Mouse (Mus musculus) embryonic facial prominence, embryonic 11.5 days (tissue): ENCODE results near the gene Edem1. TPM values are rescaled to one million over a fixed set of nuclear protein-coding genes. Genes with fewer than 3 reads are reported as not detected.

Experiments used
- ATAC-seq: fragments of 200-750 bp; cut with Nextera tagmentation; replicated peaks from 2 replicates; pipeline ENCODE4 v1.8.0; 2017; ENCODE audit warnings: low read depth; ENCODE audit not compliant: insufficient number of reproducible peaks, low FRiP score, low TSS enrichment
- DNase-seq: peaks from one replicate; pipeline ENCODE4 v3.0.0-alpha.2; 2015; ENCODE audit warnings: low spot score
- H3K27ac ChIP-seq: fragments of 300-500 bp; sonication (generic); replicated peaks from 2 replicates; pipeline ENCODE4 v1.5.1; 2014; ENCODE audit warnings: mild to moderate bottlenecking, low read depth, low read length, control low read depth
- H3K27me3 ChIP-seq: fragments of 300-500 bp; sonication (generic); 2 replicates; pipeline ENCODE4 v1.6.1; 2014; ENCODE audit warnings: mild to moderate bottlenecking, low read length, moderate library complexity, mixed read lengths; ENCODE audit not compliant: control insufficient read depth, insufficient read depth
- H3K36me3 ChIP-seq: fragments of 300-500 bp; sonication (generic); replicated peaks from 2 replicates; pipeline ENCODE4 v1.6.1; 2014; ENCODE audit warnings: low read depth, mild to moderate bottlenecking, low read length, moderate library complexity, mixed read lengths; ENCODE audit not compliant: control insufficient read depth, insufficient read depth
- H3K4me1 ChIP-seq: fragments of 300-500 bp; sonication (generic); 2 replicates; pipeline ENCODE4 v1.6.1; 2014; ENCODE audit warnings: low read length, mixed read lengths; ENCODE audit not compliant: control insufficient read depth, insufficient read depth
- H3K4me2 ChIP-seq: fragments of 300-500 bp; sonication (generic); 2 replicates; pipeline ENCODE4 v1.6.1; 2014; ENCODE audit warnings: low read depth, mild to moderate bottlenecking, control low read depth, low read length, moderate library complexity
- H3K4me3 ChIP-seq: fragments of 300-500 bp; sonication (generic); 2 replicates; pipeline ENCODE4 v1.5.1; 2014; ENCODE audit warnings: low read depth, low read length, control low read depth
- H3K9ac ChIP-seq: fragments of 300-500 bp; sonication (generic); replicated peaks from 2 replicates; pipeline ENCODE4 v1.6.1; 2014; ENCODE audit warnings: mild to moderate bottlenecking, control low read depth, low read length
- H3K9me3 ChIP-seq: fragments of 300-500 bp; sonication (generic); replicated peaks from 2 replicates; pipeline ENCODE4 v1.6.1; 2016; ENCODE audit warnings: mild to moderate bottlenecking, low read length, inconsistent platforms, mixed read lengths; ENCODE audit not compliant: control insufficient read depth
- WGBS: fragments of 180-500 bp; shearing (Covaris S2); extraction: QIAGEN DNeasy Blood & Tissue Kit; methylation state at CpG from one replicate; pipeline ENCODE4 v1.1.7; 2014; 5-methylcytosine and 5-hydroxymethylcytosine counted together
- polyA plus RNA-seq: library from polyadenylated mRNA; unstranded; fragments of >200 nt; fragmentation: Nextera tagmentation; extraction: Ambion mirVana; gene quantifications from 2 replicates; pipeline ENCODE4 v1.2.1, GENCODE M21; 2014

Edem1 gene
- polyA plus RNA-seq, 1 experiment from 2014 or later = 28.1 TPM

- ATAC-seq = no peak
- WGBS = 81% methylated on average over 4 of the region's 4 CpGs
These were observed 52.0 kb downstream of the Edem1 start for GRCm38 (mm10) chr6:108880368-108881013.

GRCm38 (mm10) chr6:108881074-108881473, 52.6 kb downstream of the Edem1 start:
- no peak overlapping the region for H3K4me2 ChIP-seq
- H3K9ac ChIP-seq = no peak overlapping the region
- no peaks in the 10 kb centered on the region for H3K9me3 ChIP-seq
- H3K27me3 ChIP-seq = no peaks in the 10 kb centered on the region
- no peak overlapping the region for H3K27ac ChIP-seq
- WGBS = 87% methylated on average over 4 of the region's 4 CpGs
- H3K4me1 ChIP-seq = no peaks in the 10 kb centered on the region
- ATAC-seq (no peak), DNase-seq (no peak)
- H3K4me3 ChIP-seq = no peak overlapping the region
- no peaks in the 10 kb centered on the region for H3K36me3 ChIP-seq

More at GRCm38 (mm10) chr6:108880368-108881013, 52.0 kb downstream of the Edem1 start:
- no peaks in the 10 kb centered on the region for H3K36me3 ChIP-seq
- H3K4me2 ChIP-seq = no peak overlapping the region
- no peaks in the 10 kb centered on the region for H3K4me1 ChIP-seq
- H3K9ac ChIP-seq = no peak overlapping the region
- H3K4me3 ChIP-seq = no peak overlapping the region
- no peak overlapping the region for H3K27ac ChIP-seq
- H3K27me3 ChIP-seq = no peaks in the 10 kb centered on the region
- no peaks in the 10 kb centered on the region for H3K9me3 ChIP-seq
- no peak for DNase-seq

GRCm38 (mm10) chr6:108883826-108884225, 55.4 kb downstream of the Edem1 start:
- Histone ChIP-seq H3K27ac (no peak overlapping the region), H3K27me3 (no peaks in the 10 kb centered on the region), H3K4me2 (no peak overlapping the region), H3K36me3 (no peaks in the 10 kb centered on the region), H3K9ac (no peak overlapping the region), H3K4me1 (no peaks in the 10 kb centered on the region), H3K4me3 (no peak overlapping the region), H3K9me3 (no peaks in the 10 kb centered on the region)
- DNase-seq (no peak), ATAC-seq (no peak)
- 90% methylated on average over 2 of the region's 2 CpGs for WGBS

GRCm38 (mm10) chr6:108884603-108885002, 56.2 kb downstream of the Edem1 start:
- Histone ChIP-seq H3K4me2 (no peak overlapping the region), H3K36me3 (no peaks in the 10 kb centered on the region), H3K27me3 (no peaks in the 10 kb centered on the region), H3K4me3 (no peak overlapping the region), H3K27ac (no peak overlapping the region), H3K4me1 (no peaks in the 10 kb centered on the region), H3K9me3 (no peaks in the 10 kb centered on the region), H3K9ac (no peak overlapping the region)
- WGBS = 59% methylated on average over 5 of the region's 5 CpGs
- DNase-seq (no peak), ATAC-seq (no peak)

GRCm38 (mm10) chr6:108886346-108886745, 57.9 kb downstream of the Edem1 start:
- no peaks in the 10 kb centered on the region for H3K4me1 ChIP-seq
- no peak overlapping the region for H3K4me2 ChIP-seq
- no peak overlapping the region for H3K4me3 ChIP-seq
- WGBS = 69% methylated on average over 4 of the region's 4 CpGs
- no peaks in the 10 kb centered on the region for H3K9me3 ChIP-seq
- no peak overlapping the region for H3K9ac ChIP-seq
- ATAC-seq = no peak
- no peaks in the 10 kb centered on the region for H3K27me3 ChIP-seq
- no peaks in the 10 kb centered on the region for H3K36me3 ChIP-seq
- no peak overlapping the region for H3K27ac ChIP-seq
- no peak for DNase-seq

GRCm38 (mm10) chr6:108892589-108892988, 64.1 kb downstream of the Edem1 start:
- H3K27me3 ChIP-seq = no peaks in the 10 kb centered on the region
- no peak overlapping the region for H3K4me2 ChIP-seq
- no peak overlapping the region for H3K4me3 ChIP-seq
- no peaks in the 10 kb centered on the region for H3K4me1 ChIP-seq
- no peaks in the 10 kb centered on the region for H3K9me3 ChIP-seq
- no peak overlapping the region for H3K9ac ChIP-seq
- H3K36me3 ChIP-seq = no peaks in the 10 kb centered on the region
- DNase-seq (no peak), ATAC-seq (no peak)
- H3K27ac ChIP-seq = no peak overlapping the region
- WGBS = 86% methylated on average over 5 of the region's 5 CpGs

GRCm38 (mm10) chr6:108895129-108895528, 66.7 kb downstream of the Edem1 start:
- DNase-seq (no peak), ATAC-seq (no peak)
- WGBS = 84% methylated on average over 2 of the region's 2 CpGs
- H3K36me3 ChIP-seq = no peaks in the 10 kb centered on the region
- H3K4me1 ChIP-seq = no peaks in the 10 kb centered on the region
- no peak overlapping the region for H3K4me2 ChIP-seq
- no peaks in the 10 kb centered on the region for H3K9me3 ChIP-seq
- H3K9ac ChIP-seq = no peak overlapping the region
- no peak overlapping the region for H3K27ac ChIP-seq
- no peak overlapping the region for H3K4me3 ChIP-seq
- H3K27me3 ChIP-seq = no peaks in the 10 kb centered on the region

GRCm38 (mm10) chr6:108895976-108896375, 67.5 kb downstream of the Edem1 start:
- Histone ChIP-seq H3K9ac (no peak overlapping the region), H3K4me2 (no peak overlapping the region), H3K4me3 (no peak overlapping the region), H3K27me3 (no peaks in the 10 kb centered on the region), H3K4me1 (no peaks in the 10 kb centered on the region), H3K9me3 (no peaks in the 10 kb centered on the region), H3K27ac (no peak overlapping the region), H3K36me3 (no peaks in the 10 kb centered on the region)
- no peak for ATAC-seq
- 90% methylated on average over 3 of the region's 3 CpGs for WGBS
- DNase-seq = no peak
